ENCODE assay signal across 25 mouse cellular contexts in genomic region chr2:127383881-127384280, GRCm38 (mm10). TPM values are rescaled to one million over a fixed set of nuclear protein-coding genes. Genes with fewer than 3 reads are reported as not detected.
"Had no signal": no experiment of that assay in that cellular context is flagged by ENCODE, and none has a peak within 500 bp of the region (broad histone marks: within the 10 kb centered on the region; RNA-seq: fewer than 3 reads in every experiment).

No protein-coding gene starts in this region.

- H3K9ac ChIP-seq: lung, embryonic 15.5 days; midbrain, embryonic 12.5 days; neural tube, embryonic 13.5 days; neural tube, embryonic 15.5 days had no signal

- H3K27me3 ChIP-seq: lung, embryonic 15.5 days; midbrain, embryonic 12.5 days; neural tube, embryonic 13.5 days; neural tube, embryonic 15.5 days had no signal

- H3K9me3 ChIP-seq: lung, embryonic 15.5 days; midbrain, embryonic 10.5 days; midbrain, embryonic 12.5 days; neural tube, embryonic 13.5 days; neural tube, embryonic 15.5 days had no signal

- H3K4me2 ChIP-seq: lung, embryonic 15.5 days; midbrain, embryonic 12.5 days; neural tube, embryonic 13.5 days; neural tube, embryonic 15.5 days had no signal

- DNase-seq: lung, adult 2 months; lung, postnatal 4 days; midbrain, embryonic 14.5 days; retina, postnatal 1 day; right cerebral cortex, adult 18-20 months; right cerebral cortex, postnatal 25 days; right cerebral cortex, postnatal 4 days; spleen, adult 18-20 months; thymus, adult 18-20 months; thymus, postnatal 14 days; thymus, postnatal 36 days had no signal

- H3K4me1 ChIP-seq: lung, embryonic 15.5 days; midbrain, embryonic 10.5 days; midbrain, embryonic 12.5 days; neural tube, embryonic 13.5 days; neural tube, embryonic 15.5 days had no signal

- H3K4me3 ChIP-seq: lung, embryonic 15.5 days; midbrain, embryonic 10.5 days; midbrain, embryonic 12.5 days; myocyte; neural tube, embryonic 13.5 days; neural tube, embryonic 15.5 days had no signal

- ATAC-seq: lung, postnatal 0 days; midbrain, embryonic 16.5 days had no signal

- H3K36me3 ChIP-seq: lung, embryonic 15.5 days; midbrain, embryonic 10.5 days; midbrain, embryonic 12.5 days; neural tube, embryonic 13.5 days; neural tube, embryonic 15.5 days had no signal

- H3K27ac ChIP-seq: lung, embryonic 15.5 days; midbrain, embryonic 10.5 days; midbrain, embryonic 12.5 days; neural tube, embryonic 13.5 days; neural tube, embryonic 15.5 days had no signal

RNA-seq across cellular contexts. Expression of gene Adra2b, which starts 20.9 kb away (rescaled TPM):
- total RNA-seq: megakaryocyte, adult 5-6 weeks; megakaryocyte-erythroid progenitor cell, adult 5-6 weeks had no signal
- polyA plus RNA-seq: myocyte had no signal

RNA-seq across cellular contexts. Expression of gene Gpat2, which starts 41.1 kb away (rescaled TPM):
- total RNA-seq: megakaryocyte, adult 5-6 weeks; megakaryocyte-erythroid progenitor cell, adult 5-6 weeks had no signal
- polyA plus RNA-seq: midbrain, embryonic 12.5 days; myocyte; neural tube, embryonic 11.5 days; stomach, embryonic 14.5 days had no signal

RNA-seq across cellular contexts. Expression of gene Astl, which starts 45.4 kb away (rescaled TPM):
- total RNA-seq: megakaryocyte-erythroid progenitor cell, adult 5-6 weeks had no signal
- polyA plus RNA-seq: lung, adult 2 months; lung, embryonic 15.5 days; lung, postnatal 0 days; midbrain, embryonic 10.5 days; midbrain, embryonic 12.5 days; midbrain, embryonic 14.5 days; midbrain, embryonic 16.5 days; neural tube, embryonic 11.5 days; neural tube, embryonic 13.5 days; neural tube, embryonic 15.5 days; small intestine, adult 2 months; stomach, embryonic 14.5 days; stomach, embryonic 16.5 days had no signal
